Mouse (Mus musculus) liver, postnatal 0 days (tissue): ENCODE results near the gene F8a.

Experiments used
- CTCF ChIP-seq: sonication (generic); IDR thresholded peaks from 2 replicates; pipeline ENCODE4 v1.5.1; 2016; ENCODE audit warnings: antibody characterized with exemption, low read depth
- EP300 ChIP-seq: IDR thresholded peaks from 2 replicates; pipeline ENCODE4 v1.6.1; 2016; ENCODE audit warnings: antibody characterized with exemption, low read depth, mild to moderate bottlenecking

GRCm38 (mm10) chrX:73227914-73228605, at the start of gene F8a:
- no peak for TF ChIP-seq CTCF
- TF ChIP-seq EP300: no peak
